Mouse (Mus musculus): ENCODE data around the gene Senp2. TPM values are rescaled to one million over a fixed set of nuclear protein-coding genes. Genes with fewer than 3 reads are reported as not detected.
A peak's percentile ranks its signal among the peaks of the same experiment; 100 is the strongest.

The Senp2 gene
- polyA plus RNA-seq, 2 experiments = 42.6 to 43.7 TPM

DNA sequence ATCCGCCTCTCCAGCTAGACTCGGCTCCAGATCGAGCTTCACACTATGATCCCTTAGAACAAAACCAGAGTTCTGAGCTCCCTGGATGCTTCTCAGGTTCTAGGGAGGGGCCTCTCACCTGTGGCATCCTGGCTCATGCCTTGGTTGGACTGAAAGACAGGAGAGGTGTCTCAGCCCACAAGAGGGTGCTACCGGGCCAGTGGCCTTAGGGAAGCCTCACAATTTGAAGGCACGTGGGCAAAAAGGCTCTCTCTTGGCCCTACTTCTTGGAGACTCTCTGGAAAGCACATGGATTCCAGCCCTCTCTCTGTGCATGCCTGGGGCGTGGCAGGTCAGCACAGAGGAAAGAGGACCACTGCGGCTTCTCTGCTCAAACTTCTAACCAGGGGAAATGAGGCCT, 62.1 kb downstream of the Senp2 start:
- TF ChIP-seq POLR2A (IDR thresholded peaks at IDR 0.05; ENCODE audit: borderline replicate concordance, extremely low read depth, insufficient read depth, insufficient read length) = no peak
- 86% methylated on average over 7 of the region's 7 CpGs for WGBS
- no peaks in the 10 kb centered on the region for H3K27me3 ChIP-seq (ENCODE audit: control insufficient read depth, insufficient read depth, low read length)

GRCm38 (mm10) chr16:22075067-22075466, 65.8 kb downstream of the Senp2 start:
- DNase-seq (ENCODE audit: low spot score) (no peak), ATAC-seq (ENCODE audit: low FRiP score, low read depth) (no peak)
- H3K36me3 ChIP-seq (ENCODE audit: control insufficient read depth, insufficient read depth, low read length) = peaks cover 80% of the 10 kb centered on the region
- TF ChIP-seq POLR2A (IDR thresholded peaks at IDR 0.05; ENCODE audit: borderline replicate concordance, extremely low read depth, insufficient read depth, insufficient read length) = no peak
- H3K9me3 ChIP-seq (ENCODE audit: control insufficient read depth, low read length) = no peaks in the 10 kb centered on the region
- H3K9ac ChIP-seq (ENCODE audit: low read depth, low read length, severe bottlenecking) = no peak overlapping the region
- H3K27ac ChIP-seq (replicated peaks; ENCODE audit: low read depth, low read length) = no peak overlapping the region
- WGBS = 74% methylated on average over 6 of the region's 6 CpGs
- H3K27me3 ChIP-seq (ENCODE audit: control insufficient read depth, insufficient read depth, low read length) = no peaks in the 10 kb centered on the region
- no peak overlapping the region for H3K4me2 ChIP-seq (replicated peaks; ENCODE audit: low read depth, low read length, severe bottlenecking)
- H3K4me3 ChIP-seq (replicated peaks; ENCODE audit: low read length) = no peak overlapping the region
- H3K4me1 ChIP-seq (ENCODE audit: control insufficient read depth, insufficient read depth, low read length) = no peaks in the 10 kb centered on the region

More for the DNA sequence above, 62.1 kb downstream of the Senp2 start:
- ATAC-seq (ENCODE audit: low FRiP score, low read depth) (no peak), DNase-seq (ENCODE audit: low spot score) (no peak)
- H3K4me1 ChIP-seq (ENCODE audit: control insufficient read depth, insufficient read depth, low read length) = no peaks in the 10 kb centered on the region
- H3K36me3 ChIP-seq (ENCODE audit: control insufficient read depth, insufficient read depth, low read length) = peaks cover 81% of the 10 kb centered on the region
- H3K27ac ChIP-seq (replicated peaks; ENCODE audit: low read depth, low read length) = no peak overlapping the region
- H3K9me3 ChIP-seq (ENCODE audit: control insufficient read depth, low read length) = no peaks in the 10 kb centered on the region
- no peak overlapping the region for H3K4me2 ChIP-seq (replicated peaks; ENCODE audit: low read depth, low read length, severe bottlenecking)
- no peak overlapping the region for H3K9ac ChIP-seq (ENCODE audit: low read depth, low read length, severe bottlenecking)
- H3K4me3 ChIP-seq (replicated peaks; ENCODE audit: low read length) = no peak overlapping the region

DNA sequence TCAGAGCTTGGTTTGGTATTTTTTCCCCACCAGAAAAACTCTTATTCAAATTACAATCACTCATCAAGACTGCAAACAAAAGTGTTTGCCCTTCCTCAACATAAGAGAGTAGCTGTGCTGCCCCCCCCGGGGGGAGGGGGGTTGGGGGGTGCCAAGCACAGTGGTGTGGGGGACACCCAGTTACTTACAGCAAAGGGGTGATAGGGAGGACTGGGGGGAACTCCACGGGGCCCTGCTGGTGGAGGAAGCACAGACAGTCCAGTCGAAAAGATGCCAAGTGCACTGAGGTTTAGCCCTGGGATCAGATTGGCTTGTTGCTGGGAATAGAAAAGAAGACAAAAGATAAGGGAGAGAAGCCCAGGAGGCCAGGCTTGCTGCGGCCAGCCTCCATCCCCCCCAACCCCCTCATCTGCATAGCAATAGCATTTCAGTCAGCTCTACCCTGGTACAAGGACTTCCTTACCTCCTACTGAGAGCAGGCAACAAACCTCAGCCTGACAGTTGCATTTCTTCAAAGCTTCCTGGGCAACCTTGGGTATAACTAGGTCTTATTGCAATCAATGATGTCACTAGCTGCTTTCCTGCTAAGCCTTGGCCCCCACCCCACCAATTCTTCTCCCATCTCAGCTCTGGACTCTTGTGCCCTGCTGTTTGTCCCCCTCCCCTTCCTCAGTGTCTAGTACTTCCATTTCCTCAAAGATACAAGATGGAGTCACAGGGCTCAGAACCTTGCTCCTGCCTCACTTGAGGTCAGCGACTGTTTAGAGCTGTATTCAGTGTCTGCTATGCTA, 66.7 kb downstream of the Senp2 start:
- Histone ChIP-seq H3K27me3 (ENCODE audit: control insufficient read depth, insufficient read depth, low read length) (no peaks in the 10 kb centered on the region), H3K4me2 (replicated peaks; ENCODE audit: low read depth, low read length, severe bottlenecking) (no peak overlapping the region), H3K27ac (replicated peaks; ENCODE audit: low read depth, low read length) (no peak overlapping the region), H3K9me3 (ENCODE audit: control insufficient read depth, low read length) (no peaks in the 10 kb centered on the region), H3K9ac (ENCODE audit: low read depth, low read length, severe bottlenecking) (no peak overlapping the region), H3K4me3 (replicated peaks; ENCODE audit: low read length) (no peak overlapping the region), H3K4me1 (ENCODE audit: control insufficient read depth, insufficient read depth, low read length) (no peaks in the 10 kb centered on the region), H3K36me3 (ENCODE audit: control insufficient read depth, insufficient read depth, low read length) (peaks cover 76% of the 10 kb centered on the region)
- DNase-seq (ENCODE audit: low spot score) (no peak), ATAC-seq (ENCODE audit: low FRiP score, low read depth) (no peak)
- WGBS = 36% methylated on average over 5 of the region's 5 CpGs
- no peak for TF ChIP-seq POLR2A (IDR thresholded peaks at IDR 0.05; ENCODE audit: borderline replicate concordance, extremely low read depth, insufficient read depth, insufficient read length)

- Histone ChIP-seq H3K27ac (replicated peaks; ENCODE audit: low read depth, low read length) (no peak overlapping the region), H3K9ac (ENCODE audit: low read depth, low read length, severe bottlenecking) (no peak overlapping the region), H3K4me3 (replicated peaks; ENCODE audit: low read length) (no peak overlapping the region), H3K4me2 (replicated peaks; ENCODE audit: low read depth, low read length, severe bottlenecking) (no peak overlapping the region), H3K4me1 (ENCODE audit: control insufficient read depth, insufficient read depth, low read length) (no peaks in the 10 kb centered on the region), H3K36me3 (ENCODE audit: control insufficient read depth, insufficient read depth, low read length) (peaks cover 78% of the 10 kb centered on the region), H3K9me3 (ENCODE audit: control insufficient read depth, low read length) (no peaks in the 10 kb centered on the region), H3K27me3 (ENCODE audit: control insufficient read depth, insufficient read depth, low read length) (no peaks in the 10 kb centered on the region)
- DNase-seq (ENCODE audit: low spot score) = no peak
- ATAC-seq (ENCODE audit: low FRiP score, low read depth) = no peak
- no peak for TF ChIP-seq POLR2A (IDR thresholded peaks at IDR 0.05; ENCODE audit: borderline replicate concordance, extremely low read depth, insufficient read depth, insufficient read length)
- WGBS = 52% methylated on average over 4 of the region's 4 CpGs
Measured at GRCm38 (mm10) chr16:22076620-22076941, 67.3 kb downstream of the Senp2 start.

GRCm38 (mm10) chr16:22080125-22080710, 70.9 kb downstream of the Senp2 start:
- no peak for TF ChIP-seq POLR2A (IDR thresholded peaks at IDR 0.05; ENCODE audit: borderline replicate concordance, extremely low read depth, insufficient read depth, insufficient read length)
- Histone ChIP-seq H3K4me2 (replicated peaks; ENCODE audit: low read depth, low read length, severe bottlenecking) (no peak overlapping the region), H3K27me3 (ENCODE audit: control insufficient read depth, insufficient read depth, low read length) (no peaks in the 10 kb centered on the region), H3K4me3 (replicated peaks; ENCODE audit: low read length) (no peak overlapping the region), H3K4me1 (ENCODE audit: control insufficient read depth, insufficient read depth, low read length) (no peaks in the 10 kb centered on the region), H3K9me3 (ENCODE audit: control insufficient read depth, low read length) (no peaks in the 10 kb centered on the region), H3K9ac (ENCODE audit: low read depth, low read length, severe bottlenecking) (no peak overlapping the region), H3K36me3 (ENCODE audit: control insufficient read depth, insufficient read depth, low read length) (peaks cover 74% of the 10 kb centered on the region), H3K27ac (replicated peaks; ENCODE audit: low read depth, low read length) (no peak overlapping the region; the same call in 1 of the 2 replicates)
- ATAC-seq (ENCODE audit: low FRiP score, low read depth) (peak; percentile 77; the same call in 1 of the 2 replicates), DNase-seq (ENCODE audit: low spot score) (peak; percentile 9)
- 60% methylated on average over 12 of the region's 12 CpGs for WGBS
